Mouse (Mus musculus) ES-E14 (cell line): ENCODE measurements around the gene 4933411K16Rik.

ENCODE experiments used
- CHD2 ChIP-seq: IDR thresholded peaks from 2 replicates; pipeline ENCODE4 v1.6.1; 2014; ENCODE audit warnings: mild to moderate bottlenecking, low read depth, low read length, inconsistent platforms
- HCFC1 ChIP-seq: IDR thresholded peaks from 2 replicates; pipeline ENCODE4 v1.6.1; 2012; ENCODE audit warnings: low read length, inconsistent platforms, borderline replicate concordance; ENCODE audit not compliant: insufficient read depth
- MAFK ChIP-seq: IDR thresholded peaks from 2 replicates; pipeline ENCODE4 v1.6.1; 2014; ENCODE audit warnings: mild to moderate bottlenecking, low read depth, low read length, inconsistent platforms; ENCODE audit not compliant: insufficient read depth
- ZC3H11A ChIP-seq: IDR thresholded peaks from 2 replicates; pipeline ENCODE4 v1.6.1; 2012; ENCODE audit warnings: low read depth, mild to moderate bottlenecking, inconsistent platforms, low read length, borderline replicate concordance
- ZNF384 ChIP-seq: IDR thresholded peaks from 2 replicates; pipeline ENCODE4 v1.6.1; 2012; ENCODE audit warnings: low read depth, low read length, inconsistent platforms

- TF ChIP-seq MAFK (no peak), CHD2 (no peak), HCFC1 (no peak), ZC3H11A (no peak), ZNF384 (no peak)
These were observed 16.6 kb downstream of the 4933411K16Rik start for GRCm38 (mm10) chr19:42068441-42069240.
